Comparison of ENCODE assay signal across 21 mouse cellular contexts in genomic region chr7:4208626-4209025, GRCm38 (mm10). TPM values are rescaled to one million over a fixed set of nuclear protein-coding genes. Genes with fewer than 3 reads are reported as not detected.
DNase-seq lines count a peak whose midpoint lies in the region; ATAC-seq and TF ChIP-seq lines count a peak whose summit lies in the region.
"Had no signal": no experiment of that assay in that cellular context is flagged by ENCODE, and none has a peak within 500 bp of the region (broad histone marks: within the 10 kb centered on the region; RNA-seq: fewer than 3 reads in every experiment).

No protein-coding gene starts in this region.

- no peak overlapping the region for H3K27ac ChIP-seq in intestine, postnatal 0 days (ENCODE audit: low read depth, low read length)
- no peak overlapping the region for H3K27ac ChIP-seq in intestine, embryonic 16.5 days (ENCODE audit: low read length)
- H3K27ac ChIP-seq in lung, embryonic 14.5 days (ENCODE audit: low read depth): no peak overlapping the region
- H3K27ac ChIP-seq: forebrain, embryonic 13.5 days; hindbrain, embryonic 15.5 days; left cerebral cortex, adult 2 months; limb, embryonic 12.5 days; midbrain, embryonic 15.5 days had no signal

- no peak overlapping the region for H3K9ac ChIP-seq in intestine, postnatal 0 days (ENCODE audit: low read depth, low read length)
- no peak overlapping the region for H3K9ac ChIP-seq in intestine, embryonic 16.5 days (ENCODE audit: low read depth, low read length)
- H3K9ac ChIP-seq in lung, embryonic 14.5 days: no peak overlapping the region
- H3K9ac ChIP-seq: forebrain, embryonic 13.5 days; heart, embryonic 12.5 days; hindbrain, embryonic 15.5 days; limb, embryonic 12.5 days; midbrain, embryonic 15.5 days had no signal

- no peaks in the 10 kb centered on the region for H3K27me3 ChIP-seq in intestine, postnatal 0 days (replicated peaks; ENCODE audit: control insufficient read depth, insufficient read depth, low read length)
- no peaks in the 10 kb centered on the region for H3K27me3 ChIP-seq in intestine, embryonic 16.5 days (replicated peaks; ENCODE audit: control insufficient read depth, insufficient read depth, low read length)
- H3K27me3 ChIP-seq in lung, embryonic 14.5 days (ENCODE audit: insufficient read depth, low read length): no peaks in the 10 kb centered on the region
- H3K27me3 ChIP-seq: forebrain, embryonic 13.5 days; heart, embryonic 12.5 days; hindbrain, embryonic 15.5 days; limb, embryonic 12.5 days; midbrain, embryonic 15.5 days had no signal

- no peak overlapping the region for H3K4me2 ChIP-seq in intestine, postnatal 0 days (replicated peaks; ENCODE audit: low read depth)
- H3K4me2 ChIP-seq in intestine, embryonic 16.5 days (ENCODE audit: low read depth, low read length): no peak overlapping the region
- no peak overlapping the region for H3K4me2 ChIP-seq in lung, embryonic 14.5 days
- H3K4me2 ChIP-seq: forebrain, embryonic 13.5 days; heart, embryonic 12.5 days; hindbrain, embryonic 15.5 days; limb, embryonic 12.5 days; midbrain, embryonic 15.5 days had no signal

- WGBS in intestine, postnatal 0 days: 48% methylated on average over 2 of the region's 2 CpGs
- WGBS in intestine, embryonic 16.5 days: 32% methylated on average over 2 of the region's 2 CpGs
- 33% methylated on average over 2 of the region's 2 CpGs for WGBS in lung, embryonic 14.5 days

- no peak overlapping the region for H3K4me3 ChIP-seq in intestine, postnatal 0 days (ENCODE audit: low read depth, low read length)
- H3K4me3 ChIP-seq in intestine, embryonic 16.5 days (ENCODE audit: low read length): no peak overlapping the region
- H3K4me3 ChIP-seq in lung, embryonic 14.5 days (ENCODE audit: low read depth, low read length): no peak overlapping the region
- H3K4me3 ChIP-seq: forebrain, embryonic 13.5 days; heart, embryonic 12.5 days; hindbrain, embryonic 15.5 days; left cerebral cortex, adult 2 months; limb, embryonic 12.5 days; megakaryocyte, embryonic 14.5 days; midbrain, embryonic 15.5 days had no signal

- no peak for DNase-seq in lung, embryonic 14.5 days
- DNase-seq in lung, postnatal 14 days: no peak
- DNase-seq in lung, postnatal 36 days: peak; percentile 23
- no peak for DNase-seq in thymus, adult 18-20 months
- DNase-seq in testis, postnatal 14 days (ENCODE audit: low spot score): no peak
- DNase-seq: cerebellum, adult 11-12 months; cerebellum, postnatal 25 days; heart, postnatal 36 days; kidney, adult 8-10 months; thymus, postnatal 4 days had no signal

- H3K9me3 ChIP-seq in intestine, postnatal 0 days (ENCODE audit: control insufficient read depth): no peaks in the 10 kb centered on the region
- H3K9me3 ChIP-seq in intestine, embryonic 16.5 days (ENCODE audit: control insufficient read depth, low read length): no peaks in the 10 kb centered on the region
- no peaks in the 10 kb centered on the region for H3K9me3 ChIP-seq in lung, embryonic 14.5 days (ENCODE audit: low read depth, low read length)
- H3K9me3 ChIP-seq: forebrain, embryonic 13.5 days; hindbrain, embryonic 15.5 days; midbrain, embryonic 15.5 days had no signal

- ATAC-seq in intestine, postnatal 0 days: no peak
- ATAC-seq in intestine, embryonic 16.5 days: no peak
- ATAC-seq in lung, embryonic 14.5 days (ENCODE audit: insufficient read depth): no peak
- ATAC-seq: forebrain, embryonic 13.5 days; midbrain, embryonic 15.5 days had no signal

- peak; percentile 30; the same call in 1 of the 2 replicates for TF ChIP-seq CTCF in intestine, postnatal 0 days (IDR thresholded peaks at IDR 0.05; ENCODE audit: low read depth)
- TF ChIP-seq CTCF in lung, embryonic 14.5 days (IDR thresholded peaks at IDR 0.05; ENCODE audit: low read depth): 0 out of 2 replicates have a peak, but pooled peaks have one; percentile 4

- H3K36me3 ChIP-seq in intestine, postnatal 0 days (ENCODE audit: control insufficient read depth, insufficient read depth): no peaks in the 10 kb centered on the region
- no peaks in the 10 kb centered on the region for H3K36me3 ChIP-seq in intestine, embryonic 16.5 days (ENCODE audit: control insufficient read depth, insufficient read depth, low read length)
- no peaks in the 10 kb centered on the region for H3K36me3 ChIP-seq in lung, embryonic 14.5 days (ENCODE audit: insufficient read depth)
- H3K36me3 ChIP-seq: heart, embryonic 12.5 days; hindbrain, embryonic 15.5 days; limb, embryonic 12.5 days; midbrain, embryonic 15.5 days had no signal

- H3K4me1 ChIP-seq in intestine, postnatal 0 days (replicated peaks; ENCODE audit: control insufficient read depth, insufficient read depth, low read length): no peaks in the 10 kb centered on the region
- H3K4me1 ChIP-seq in intestine, embryonic 16.5 days (ENCODE audit: control insufficient read depth, insufficient read depth, low read length): no peaks in the 10 kb centered on the region
- no peaks in the 10 kb centered on the region for H3K4me1 ChIP-seq in lung, embryonic 14.5 days (ENCODE audit: insufficient read depth)
- H3K4me1 ChIP-seq: forebrain, embryonic 13.5 days; heart, embryonic 12.5 days; hindbrain, embryonic 15.5 days; limb, embryonic 12.5 days; midbrain, embryonic 15.5 days had no signal

RNA-seq across cellular contexts. Expression of gene Lilra5, which starts 28.9 kb away (rescaled TPM):
- 0.37 and 0.47 TPM in 2 replicates for polyA plus RNA-seq in intestine, postnatal 0 days (2015; fragmentation: Nextera tagmentation; extraction: Ambion mirVana)
- polyA plus RNA-seq in intestine, embryonic 16.5 days (2015; fragmentation: Nextera tagmentation; extraction: Ambion mirVana): 0.22 and 0.38 TPM in 2 replicates
- polyA plus RNA-seq in lung, embryonic 14.5 days (2014; fragmentation: Nextera tagmentation; extraction: Ambion mirVana): not detected in 2 replicates
- polyA plus RNA-seq: C2C12; forebrain, embryonic 13.5 days; hindbrain, embryonic 15.5 days; limb, embryonic 12.5 days; neural tube, embryonic 11.5 days had no signal

RNA-seq across cellular contexts. Expression of gene Cdc42ep5, which starts 44.0 kb away (rescaled TPM):
- 120 and 126 TPM in 2 replicates for polyA plus RNA-seq in intestine, postnatal 0 days (2015; fragmentation: Nextera tagmentation; extraction: Ambion mirVana)
- polyA plus RNA-seq in intestine, embryonic 16.5 days (2015; fragmentation: Nextera tagmentation; extraction: Ambion mirVana): 83.5 and 84.5 TPM in 2 replicates
- 33.3 and 37.5 TPM in 2 replicates for polyA plus RNA-seq in lung, embryonic 14.5 days (2014; fragmentation: Nextera tagmentation; extraction: Ambion mirVana)

RNA-seq across cellular contexts. Expression of gene Leng9, which starts 58.5 kb away (rescaled TPM):
- polyA plus RNA-seq in intestine, postnatal 0 days (2015; fragmentation: Nextera tagmentation; extraction: Ambion mirVana): 14.1 and 16.0 TPM in 2 replicates
- 6.8 and 7.1 TPM in 2 replicates for polyA plus RNA-seq in intestine, embryonic 16.5 days (2015; fragmentation: Nextera tagmentation; extraction: Ambion mirVana)
- 2.3 and 2.6 TPM in 2 replicates for polyA plus RNA-seq in lung, embryonic 14.5 days (2014; fragmentation: Nextera tagmentation; extraction: Ambion mirVana)
